Mouse (Mus musculus) 3134 (cell line): Measurements from ENCODE around the gene Srarp.

Source experiments
- DNase-seq: peaks from one replicate; pipeline ENCODE4 v3.0.0-alpha.2; 2011; ENCODE audit warnings: low spot score; ENCODE audit not compliant: insufficient read length; ENCODE audit errors: extremely low read depth

The Srarp gene

DNA sequence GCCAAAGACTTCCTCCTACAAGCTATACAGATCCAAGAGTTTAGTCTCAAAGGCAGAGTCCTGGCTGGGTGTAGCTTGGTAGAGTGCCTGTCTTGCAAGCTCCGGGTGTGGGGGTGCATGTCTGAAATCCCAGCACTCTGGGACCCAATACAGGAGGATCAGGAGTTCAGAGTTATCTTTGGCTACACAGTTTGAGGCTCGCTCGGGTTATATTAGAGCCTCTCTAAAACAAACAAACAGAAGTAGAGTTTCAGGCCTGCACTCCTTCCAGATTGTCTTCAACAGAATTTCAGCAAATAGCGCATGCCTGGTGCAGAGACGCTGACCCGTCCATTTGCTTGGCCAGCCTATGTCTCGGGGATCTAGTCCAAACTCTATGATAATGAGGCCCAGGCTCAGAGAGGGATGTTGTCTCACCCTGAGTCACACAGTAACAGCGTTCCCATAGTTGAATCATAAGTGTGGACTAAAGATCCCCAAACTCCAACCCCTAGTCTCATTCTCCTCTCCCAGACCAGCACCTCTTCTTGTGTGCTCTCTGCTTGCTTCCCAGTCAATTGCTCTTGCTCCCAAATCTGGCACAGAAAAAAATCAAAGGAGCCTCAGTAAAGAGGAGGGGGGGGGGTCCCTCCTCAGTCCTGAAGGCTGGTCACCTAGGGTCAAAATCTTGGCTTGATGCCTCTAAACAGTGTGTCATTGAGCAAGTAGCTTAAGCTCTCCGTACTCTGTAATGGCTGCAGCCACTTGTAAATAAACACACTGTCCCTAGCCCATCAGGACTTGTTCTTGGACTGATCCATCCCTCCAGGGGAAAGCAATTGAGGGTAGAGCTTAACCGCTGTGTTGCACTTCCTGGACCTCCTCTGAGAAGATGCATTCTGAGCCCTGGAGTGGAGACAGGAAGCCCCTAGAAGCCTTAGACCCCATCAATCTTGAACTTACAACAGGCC, 8.8 kb downstream of the Srarp start:
- no peak for DNase-seq

DNA sequence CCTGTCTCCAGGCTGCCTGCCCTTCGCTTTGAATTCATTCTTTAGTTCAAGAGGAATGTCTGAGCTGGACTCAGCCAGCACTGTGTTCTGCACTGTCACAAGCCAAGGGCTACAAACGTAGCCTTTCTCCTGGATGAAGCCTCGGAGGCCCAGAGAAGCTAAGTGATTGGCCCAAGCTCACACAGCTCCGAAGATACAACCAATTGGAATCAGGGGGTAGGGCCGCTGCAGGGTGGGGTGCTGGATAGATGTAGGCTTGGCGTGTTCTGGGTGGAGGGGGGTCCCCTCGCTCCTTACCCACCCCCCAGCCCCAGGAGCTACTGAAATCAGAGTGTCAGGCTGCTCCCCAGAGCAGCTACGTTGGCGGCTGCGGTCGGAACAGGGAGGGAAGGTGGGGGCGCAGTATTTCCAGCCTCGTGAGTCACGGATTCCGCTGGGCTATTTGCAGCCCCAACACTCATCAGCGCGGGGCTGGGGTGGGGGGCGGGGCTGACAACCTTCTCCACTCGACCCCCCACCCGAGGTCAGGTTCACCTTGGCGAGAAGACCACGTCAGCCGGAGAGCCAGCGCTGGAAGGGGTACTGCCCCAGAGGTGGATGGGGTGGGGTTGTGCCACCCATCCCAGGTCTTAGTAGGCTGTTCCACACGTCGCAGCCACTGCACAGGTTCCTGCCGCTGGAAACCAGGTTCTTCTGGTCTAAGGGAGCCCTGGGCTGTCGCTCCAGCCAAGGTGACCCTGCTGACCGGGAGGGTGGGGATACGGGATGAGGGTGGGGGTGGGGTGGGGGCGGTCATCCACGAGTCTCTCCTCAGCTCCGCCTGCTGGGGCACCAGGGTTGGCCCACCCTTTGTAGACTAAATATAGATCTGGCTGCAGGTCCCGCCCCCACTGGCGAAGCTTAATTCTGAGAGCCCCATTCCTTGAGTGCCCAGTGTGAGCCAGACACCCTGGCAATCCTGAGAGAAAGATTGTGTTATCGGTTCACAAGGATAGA, 10.1 kb downstream of the Srarp start:
- DNase-seq: no peak

DNA sequence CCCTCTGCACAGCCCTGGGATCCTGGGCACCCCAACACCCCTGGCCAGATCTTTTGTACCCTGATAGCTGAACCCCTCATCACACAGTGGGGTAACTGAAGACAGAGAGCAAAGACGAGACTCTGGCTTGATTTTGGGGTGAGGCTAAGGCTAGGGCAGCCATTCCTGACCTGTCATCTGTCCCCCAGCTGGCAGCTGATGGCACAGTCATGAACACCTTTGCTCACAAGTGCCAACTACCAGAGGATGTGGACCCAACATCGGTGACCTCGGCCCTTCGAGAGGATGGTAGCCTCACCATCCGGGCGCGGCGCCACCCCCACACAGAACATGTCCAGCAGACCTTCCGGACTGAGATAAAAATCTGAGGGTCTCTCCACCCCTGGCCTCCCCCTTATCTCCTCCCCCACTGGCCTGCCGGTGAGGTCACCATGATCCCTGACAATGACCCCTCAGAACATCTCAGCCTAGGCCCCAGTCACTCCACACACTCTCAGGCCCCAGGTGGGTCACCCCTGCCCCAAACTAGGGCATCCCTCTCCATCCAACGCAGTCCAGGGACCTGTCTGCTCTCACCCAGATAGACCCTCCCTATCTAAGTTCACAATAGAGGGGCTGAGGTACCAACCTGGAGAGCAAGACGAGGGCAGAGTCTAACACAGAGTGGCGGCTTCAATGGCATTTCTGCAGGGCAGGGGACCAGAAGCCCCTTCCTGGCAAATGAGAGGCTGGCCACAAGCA, 12.0 kb downstream of the Srarp start:
- no peak for DNase-seq

GRCm38 (mm10) chr4:141423288-141423687, 12.6 kb downstream of the Srarp start:
- DNase-seq: peak; percentile 29

GRCm38 (mm10) chr4:141422841-141423240, 13.1 kb downstream of the Srarp start:
- no peak for DNase-seq

DNA sequence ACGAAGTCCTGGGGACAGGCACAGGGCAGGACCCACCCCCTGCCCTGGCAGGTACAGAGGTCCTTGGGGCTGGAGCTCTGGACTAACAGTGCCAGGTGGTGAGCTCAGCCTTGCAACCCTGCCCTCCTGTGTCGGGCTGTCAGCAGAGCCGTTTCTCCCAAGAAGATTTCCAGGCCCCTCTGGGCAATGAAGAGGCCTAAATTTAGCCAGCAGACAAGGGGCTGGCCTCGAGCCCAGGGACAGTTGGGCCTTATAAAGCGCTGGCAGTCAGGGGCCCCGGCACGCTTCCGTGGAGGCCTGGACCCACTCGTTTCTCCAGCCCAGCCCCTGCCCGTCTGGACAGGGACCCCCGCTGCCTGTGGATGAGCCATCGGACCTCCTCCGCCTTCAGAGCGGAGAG, 14.5 kb downstream of the Srarp start:
- no peak for DNase-seq

GRCm38 (mm10) chr4:141420886-141421285, 15.0 kb downstream of the Srarp start:
- no peak for DNase-seq

GRCm38 (mm10) chr4:141420192-141420829, 15.6 kb downstream of the Srarp start, which contains the start of gene Hspb7:
Gene Hspb7 (plus strand): TSS chr4:141420779.
- DNase-seq: no peak

DNA sequence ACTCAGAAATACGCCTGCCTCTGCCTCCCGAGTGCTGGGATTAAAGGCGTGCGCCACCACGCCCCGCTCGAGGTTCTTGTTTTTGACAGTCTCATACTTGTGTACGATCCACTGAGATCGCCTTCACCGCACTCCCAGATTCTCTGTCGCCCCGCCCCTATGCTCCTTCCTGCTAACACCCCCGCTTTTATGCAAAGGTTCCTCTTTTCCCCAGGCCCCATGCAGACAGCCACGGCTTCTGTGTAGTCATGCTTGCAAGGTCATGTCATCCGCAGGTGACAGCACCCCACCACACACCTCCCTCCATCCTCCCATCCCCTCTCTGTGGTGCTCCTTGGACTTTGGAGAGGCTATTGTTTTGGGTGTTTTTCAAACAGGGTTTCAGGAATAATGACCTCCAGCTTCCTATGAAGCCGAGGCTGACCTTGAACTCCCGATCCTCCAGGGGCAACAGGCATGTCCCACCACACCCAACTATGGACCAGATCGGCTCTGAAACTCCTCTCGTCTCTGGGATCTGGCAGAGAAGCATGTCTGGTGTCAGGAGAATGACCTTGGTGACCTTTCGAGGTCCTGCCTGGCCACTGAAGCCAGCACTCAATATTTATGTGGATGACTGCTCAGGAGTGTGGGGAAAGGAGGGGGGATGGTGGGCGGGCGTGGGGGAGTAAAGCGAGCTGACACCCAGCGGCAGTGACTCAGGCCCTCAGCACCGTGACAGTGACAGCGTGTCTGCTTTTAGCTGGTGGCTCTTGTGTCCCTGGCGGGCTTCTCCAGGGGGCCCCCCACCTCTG, 16.3 kb downstream of the Srarp start:
- no peak for DNase-seq

GRCm38 (mm10) chr4:141415924-141416323, 20.0 kb downstream of the Srarp start, which contains the start of gene Clcnkb:
Gene Clcnkb (minus strand): TSS chr4:141416014.
- DNase-seq: no peak

GRCm38 (mm10) chr4:141411430-141411992, 24.4 kb downstream of the Srarp start:
- no peak for DNase-seq

GRCm38 (mm10) chr4:141408577-141408976, 27.3 kb downstream of the Srarp start:
- DNase-seq: no peak

DNA sequence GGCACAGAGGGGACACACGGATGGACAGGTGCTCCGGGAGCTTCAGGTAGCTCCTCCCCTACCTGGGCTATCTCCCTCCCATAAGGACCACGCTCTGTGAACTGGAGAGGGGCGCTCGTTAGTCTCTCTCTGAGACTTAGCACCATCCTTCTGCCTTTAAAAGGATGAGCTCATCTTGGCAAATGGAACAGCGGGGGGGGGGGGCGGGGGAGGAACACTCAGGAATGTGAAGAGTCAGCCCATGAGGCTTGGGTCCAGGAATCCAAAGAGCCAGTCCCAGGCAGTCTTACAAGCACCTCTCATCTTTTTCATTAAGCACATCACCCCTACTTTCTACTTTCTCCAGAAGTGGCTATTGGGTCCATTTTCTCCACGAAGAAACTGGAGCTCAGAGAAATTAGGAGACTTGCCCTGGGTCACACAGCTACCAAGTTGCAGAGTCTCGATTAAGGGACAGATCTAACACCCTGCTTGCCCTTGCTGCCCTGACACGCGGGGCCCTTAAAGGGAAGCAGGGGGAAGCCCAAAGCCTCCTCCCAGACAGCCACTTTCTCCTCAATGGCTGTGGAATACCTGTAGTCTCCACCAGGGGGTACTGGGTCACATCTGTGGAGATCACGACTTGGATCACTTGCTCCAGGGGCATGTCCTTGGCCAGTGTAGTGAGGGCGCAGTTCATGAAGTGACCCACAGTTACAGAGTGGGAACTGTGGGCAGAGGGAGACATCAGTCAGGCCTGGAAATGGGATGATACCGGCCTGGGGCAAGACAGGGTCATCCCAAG, 29.2 kb downstream of the Srarp start:
- peak; percentile 65 for DNase-seq

DNA sequence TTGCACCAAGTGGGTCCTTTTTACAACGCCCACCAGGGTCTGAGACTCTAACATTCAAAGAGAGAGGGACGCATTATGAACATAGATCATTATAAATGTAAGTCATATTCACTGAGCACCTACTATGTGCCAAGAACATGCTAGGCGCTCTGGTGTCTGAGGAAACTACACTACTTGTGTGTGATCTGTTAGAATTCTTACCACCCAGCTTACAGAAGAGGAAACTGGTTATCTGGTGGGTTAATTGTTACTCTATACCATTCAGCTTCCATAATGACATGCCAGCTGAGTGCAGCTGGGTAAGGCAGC, 30.6 kb downstream of the Srarp start:
- DNase-seq: no peak

DNA sequence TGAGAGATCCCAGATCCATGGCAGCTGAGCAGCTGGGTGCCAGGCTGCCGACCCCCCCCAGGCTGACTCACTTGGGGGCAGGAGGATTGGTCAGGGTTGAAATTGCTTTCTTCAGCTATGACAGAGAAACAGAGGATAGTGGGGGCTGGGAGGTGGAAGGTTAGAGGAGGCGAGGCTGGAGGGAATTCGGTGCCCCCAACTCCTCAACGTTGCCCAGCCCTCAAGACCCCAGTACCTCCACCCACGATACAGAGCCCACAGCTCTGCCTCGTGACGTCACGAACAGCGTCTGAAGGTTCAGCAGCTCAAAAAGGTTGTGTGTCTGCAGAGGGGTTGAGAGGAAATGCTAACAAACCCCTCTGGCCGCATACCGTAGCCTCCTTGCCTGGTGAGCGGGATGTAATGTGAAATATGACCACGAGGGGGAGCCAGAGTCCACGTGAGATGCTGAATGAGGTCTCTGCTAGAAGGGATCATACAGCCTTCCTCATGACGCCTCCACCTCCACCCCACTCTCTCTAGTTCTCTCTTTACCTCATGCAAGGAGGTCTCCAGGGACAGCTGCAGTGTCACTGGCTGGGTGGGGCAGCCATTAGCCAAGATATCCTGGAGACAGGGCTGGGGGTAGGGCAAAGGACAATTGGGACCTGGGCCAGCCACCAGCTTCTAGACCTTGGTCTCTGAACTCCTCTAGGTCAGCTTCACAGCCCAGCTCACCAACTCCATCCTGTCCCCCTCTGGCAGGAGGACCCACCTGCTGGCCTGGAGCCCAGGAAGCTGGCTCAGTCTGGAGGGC, 31.2 kb downstream of the Srarp start:
- peak; percentile 55 for DNase-seq

GRCm38 (mm10) chr4:141400171-141400570, 35.7 kb downstream of the Srarp start:
- no peak for DNase-seq

GRCm38 (mm10) chr4:141398545-141398944, 37.4 kb downstream of the Srarp start, which contains the start of gene Clcnka:
Gene Clcnka (minus strand): TSS chr4:141398724.
- no peak for DNase-seq
